Mouse (Mus musculus): ENCODE results near the gene N4bp2.

DNA sequence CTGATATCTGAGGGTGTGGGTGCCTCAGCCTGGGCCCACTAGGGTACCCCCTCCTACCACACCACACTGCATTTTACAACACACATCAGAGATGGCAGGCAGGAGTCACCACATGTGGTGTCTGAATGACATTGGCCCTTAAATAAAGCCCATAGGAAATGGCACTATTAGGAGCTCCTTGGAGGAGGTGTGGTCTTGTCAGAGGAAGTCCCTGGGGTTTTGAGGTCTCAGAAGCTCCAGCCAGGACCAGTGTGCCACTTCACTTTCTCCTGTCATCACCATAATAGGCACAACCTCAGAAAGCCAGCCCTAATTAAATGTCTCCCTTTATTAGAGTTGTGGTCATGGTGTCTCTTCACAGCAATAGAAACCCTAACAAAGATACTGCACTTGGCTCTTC is 14.4 kb upstream of the N4bp2 start:
- TF ChIP-seq HCFC1 (IDR thresholded peaks at IDR 0.05; ENCODE audit: low read depth, low read length) = no peak
- TF ChIP-seq POLR2AphosphoS2 (IDR thresholded peaks at IDR 0.05; ENCODE audit: low read depth, low read length) = no peak
- no peak for TF ChIP-seq ZKSCAN1 (IDR thresholded peaks at IDR 0.05; ENCODE audit: borderline replicate concordance, low read depth, low read length)
- no peak for TF ChIP-seq POLR2A (IDR thresholded peaks at IDR 0.05; ENCODE audit: low read depth, low read length)
- TF ChIP-seq CTCF (conservative IDR thresholded peaks at IDR 0.05 in 1 of 2, IDR thresholded peaks at IDR 0.05 in 1 of 2; ENCODE audit: low read depth in 2 of 2, low read length in 2 of 2) = no peak
- TF ChIP-seq TBP (conservative IDR thresholded peaks at IDR 0.05; ENCODE audit: low read depth, low read length) = no peak
- no peak for TF ChIP-seq SIN3A (IDR thresholded peaks at IDR 0.05; ENCODE audit: low read length)
- TF ChIP-seq USF1 (IDR thresholded peaks at IDR 0.05; ENCODE audit: low read depth, low read length) = no peak
- TF ChIP-seq ZC3H11A (IDR thresholded peaks at IDR 0.05; ENCODE audit: low read depth, low read length) = no peak
- no peak for TF ChIP-seq JUND (conservative IDR thresholded peaks at IDR 0.05; ENCODE audit: low read depth, low read length)
- TF ChIP-seq CHD1 (IDR thresholded peaks at IDR 0.05; ENCODE audit: low read depth, low read length) = no peak

Data from CH12.LX (cell line).